Mouse (Mus musculus) c-Kit-positive CD71-positive TER-119-negative erythroid progenitor cells, embryonic 14.5 days (primary cell): ENCODE results near the gene Prkar1b.

ENCODE experiments used
- DNase-seq: peaks from one replicate; pipeline ENCODE4 v3.0.0-alpha.2; 2013; ENCODE audit warnings: low read depth

The Prkar1b gene

GRCm38 (mm10) chr5:138997171-138997788, 152.5 kb downstream of the Prkar1b start, which contains the start of gene Pdgfa:
Gene Pdgfa (minus strand): TSS chr5:138997370.
- DNase-seq = no peak

- DNase-seq = no peak
Observed at GRCm38 (mm10) chr5:138996322-138997073, 153.3 kb downstream of the Prkar1b start.

- no peak for DNase-seq
Observed at GRCm38 (mm10) chr5:138995721-138996311, 154.0 kb downstream of the Prkar1b start.

GRCm38 (mm10) chr5:138994786-138995720, 154.7 kb downstream of the Prkar1b start:
- no peak for DNase-seq

- no peak for DNase-seq
Observed at GRCm38 (mm10) chr5:138994108-138994785, 155.6 kb downstream of the Prkar1b start.

- no peak for DNase-seq
Observed at GRCm38 (mm10) chr5:138993371-138994107, 156.3 kb downstream of the Prkar1b start.

GRCm38 (mm10) chr5:138992611-138993370, 157.0 kb downstream of the Prkar1b start:
- DNase-seq = no peak

GRCm38 (mm10) chr5:138991734-138992133, 158.1 kb downstream of the Prkar1b start:
- DNase-seq = no peak

GRCm38 (mm10) chr5:138990659-138991380, 159.0 kb downstream of the Prkar1b start:
- no peak for DNase-seq

GRCm38 (mm10) chr5:138989567-138989966, 160.2 kb downstream of the Prkar1b start:
- no peak for DNase-seq

- DNase-seq = no peak
Observed at GRCm38 (mm10) chr5:138988764-138989163, 161.0 kb downstream of the Prkar1b start.

- no peak for DNase-seq
Observed at GRCm38 (mm10) chr5:138987994-138988393, 161.8 kb downstream of the Prkar1b start.

- no peak for DNase-seq
Observed at GRCm38 (mm10) chr5:138981921-138982320, 167.9 kb downstream of the Prkar1b start.

- DNase-seq = no peak
Observed at GRCm38 (mm10) chr5:138980608-138981007, 169.2 kb downstream of the Prkar1b start.

GRCm38 (mm10) chr5:138979840-138980239, 170.0 kb downstream of the Prkar1b start:
- no peak for DNase-seq

GRCm38 (mm10) chr5:138977759-138978158, 172.0 kb downstream of the Prkar1b start:
- DNase-seq = no peak

- DNase-seq = no peak
Observed at GRCm38 (mm10) chr5:138974911-138975485, 174.8 kb downstream of the Prkar1b start.

- no peak for DNase-seq
Observed at GRCm38 (mm10) chr5:138973480-138973879, 176.3 kb downstream of the Prkar1b start.

- DNase-seq = no peak
Observed at GRCm38 (mm10) chr5:138971405-138971804, 178.4 kb downstream of the Prkar1b start.
